Mouse (Mus musculus): Measurements from ENCODE around the gene Gm813.

DNA sequence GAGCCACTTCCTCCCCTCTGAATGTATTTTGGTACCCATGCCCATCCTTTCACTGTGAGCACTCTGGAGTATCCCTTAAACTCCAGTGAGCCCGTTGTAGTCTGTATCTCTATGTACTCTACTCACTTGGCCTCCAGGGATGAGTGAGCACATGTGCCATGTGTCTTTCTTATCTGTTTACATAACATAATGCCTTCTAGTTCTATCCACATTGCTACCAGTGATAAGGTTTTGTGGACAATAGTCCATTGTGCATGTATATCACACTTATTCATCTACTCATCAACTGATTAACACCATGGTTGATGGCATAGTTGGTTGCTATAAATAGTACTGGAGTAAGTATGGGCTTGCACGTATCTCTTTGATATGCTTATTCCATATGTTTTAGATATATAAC is 12.9 kb downstream of the Gm813 start:
- no peak for TF ChIP-seq CTCF (IDR thresholded peaks at IDR 0.05; ENCODE audit: borderline replicate concordance, insufficient read depth, low read depth, low read length)
- TF ChIP-seq POLR2A (IDR thresholded peaks at IDR 0.05; ENCODE audit: borderline replicate concordance, insufficient read depth, low read length): no peak

Data from cerebellum, adult 2 months (tissue).